Mouse (Mus musculus): ENCODE results near the gene Cd47.

GRCm38 (mm10) chr16:49922098-49922497 is 121.8 kb downstream of the Cd47 start:
- no peak for TF ChIP-seq CTCF (IDR thresholded peaks at IDR 0.05; ENCODE audit: control insufficient read depth, insufficient read depth, insufficient replicate concordance, low read depth, low read length)
- no peak for TF ChIP-seq POLR2A (IDR thresholded peaks at IDR 0.05; ENCODE audit: control insufficient read depth, low read depth, low read length)

All from testis, adult 2 months (tissue).